Mouse (Mus musculus) G1E (cell line): ENCODE data around the gene Psmc2. TPM values are rescaled to one million over a fixed set of nuclear protein-coding genes. Genes with fewer than 3 reads are reported as not detected.

Experiments
- ATAC-seq: 2 replicates; pipeline ENCODE4 v1.8.0; 2016; ENCODE audit warnings: mild to moderate bottlenecking; ENCODE audit not compliant: insufficient number of reproducible peaks, poor library complexity, low FRiP score, severe bottlenecking; ENCODE audit errors: extremely low read depth
- DNase-seq: peaks from one replicate; pipeline ENCODE4 v3.0.0; 2012; ENCODE audit warnings: low spot score
- H3K27me3 ChIP-seq: 2 replicates; pipeline ENCODE4 v1.6.1; 2012; ENCODE audit warnings: mild to moderate bottlenecking, low read length, inconsistent platforms; ENCODE audit not compliant: insufficient read depth
- H3K36me3 ChIP-seq: replicated peaks from 2 replicates; pipeline ENCODE3; 2012; ENCODE audit warnings: mild to moderate bottlenecking, inconsistent platforms
- H3K4me1 ChIP-seq: 2 replicates; pipeline ENCODE4 v1.6.1; 2012; ENCODE audit warnings: low read depth, low read length, inconsistent platforms, mixed read lengths; ENCODE audit not compliant: insufficient read depth
- H3K4me3 ChIP-seq: 2 replicates; pipeline ENCODE4 v1.5.1; 2012; ENCODE audit warnings: low read depth, mild to moderate bottlenecking, inconsistent platforms, low read length, moderate library complexity, mixed read lengths
- H3K9me3 ChIP-seq: replicated peaks from 2 replicates; pipeline ENCODE4 v1.6.1; 2012; ENCODE audit warnings: inconsistent platforms
- CTCF ChIP-seq: IDR thresholded peaks from 2 replicates; pipeline ENCODE4 v1.5.1; 2012; ENCODE audit warnings: low read depth, low read length, inconsistent platforms, mixed read lengths
- GATA1 ChIP-seq: IDR thresholded peaks from 2 replicates; pipeline ENCODE4 v1.6.1; 2012; ENCODE audit warnings: borderline replicate concordance, low read length, inconsistent platforms, mixed read lengths
- GATA2 ChIP-seq: IDR thresholded peaks from 2 replicates; pipeline ENCODE4 v1.6.1; 2012; ENCODE audit warnings: low read depth, low read length, inconsistent platforms, borderline replicate concordance
- POLR2AphosphoS5 ChIP-seq: IDR thresholded peaks from 2 replicates; pipeline ENCODE4 v1.6.1; 2012; ENCODE audit warnings: low read depth, low read length, inconsistent platforms; ENCODE audit not compliant: insufficient replicate concordance
- TAL1 ChIP-seq: conservative IDR thresholded peaks from 2 replicates; pipeline ENCODE4 v1.6.1; 2012; ENCODE audit warnings: low read depth, low read length, inconsistent platforms, mixed read lengths
- polyA plus RNA-seq: library from polyadenylated mRNA; stranded (reverse); fragments of >175 nt; gene quantifications from 2 replicates; pipeline ENCODE4 v1.2.3, GENCODE M21; 2012
- total RNA-seq, 2 experiments: library from RNA; stranded (forward) in 1 of 2; stranded (reverse) in 1 of 2; fragments of 200-1000 nt in 1 of 2; fragments of >200 nt in 1 of 2; fragmentation: Nextera tagmentation in 1 of 2; gene quantifications; 2 replicates each; pipeline ENCODE4 v1.2.3; 2014 to 2017

The Psmc2 gene
- total and polyA plus RNA-seq, 3 experiments = 14.3 to 184 (median 112) TPM

GRCm38 (mm10) chr5:21826370-21826769 is 41.3 kb downstream of the Psmc2 start:
- Histone ChIP-seq H3K36me3 (no peaks in the 10 kb centered on the region), H3K4me3 (no peak overlapping the region), H3K27me3 (peaks cover 8% of the 10 kb centered on the region), H3K4me1 (no peaks in the 10 kb centered on the region), H3K9me3 (no peaks in the 10 kb centered on the region)
- TF ChIP-seq POLR2AphosphoS5 = no peak
- ATAC-seq = no peak
- no peak for DNase-seq

DNA sequence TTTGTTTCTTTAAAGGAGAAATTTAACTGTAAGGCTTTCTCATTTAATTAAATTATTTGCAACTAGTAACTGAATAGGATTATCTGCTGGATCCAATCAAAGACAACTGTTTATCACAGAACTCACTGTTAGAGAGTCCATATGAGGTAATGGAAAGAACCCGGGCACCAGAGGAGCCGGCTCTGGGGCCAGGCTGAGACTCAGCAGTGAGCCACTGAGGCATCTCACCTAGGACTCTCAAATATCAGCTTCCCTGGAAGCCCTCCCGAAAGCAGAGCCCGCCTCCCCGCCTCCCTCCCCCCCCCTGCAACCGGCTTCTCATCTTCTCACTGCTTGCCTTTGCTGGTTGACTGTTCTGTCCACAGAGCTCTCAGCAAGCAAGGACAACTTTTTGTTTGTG is 42.6 kb downstream of the Psmc2 start:
- no peaks in the 10 kb centered on the region for H3K9me3 ChIP-seq
- DNase-seq (no peak), ATAC-seq (no peak)
- H3K27me3 ChIP-seq = peaks cover 8% of the 10 kb centered on the region
- H3K36me3 ChIP-seq = no peaks in the 10 kb centered on the region
- TF ChIP-seq GATA1 (no peak), POLR2AphosphoS5 (no peak), CTCF (no peak), TAL1 (no peak), GATA2 (no peak)
- H3K4me1 ChIP-seq = no peaks in the 10 kb centered on the region
- no peak overlapping the region for H3K4me3 ChIP-seq

DNA sequence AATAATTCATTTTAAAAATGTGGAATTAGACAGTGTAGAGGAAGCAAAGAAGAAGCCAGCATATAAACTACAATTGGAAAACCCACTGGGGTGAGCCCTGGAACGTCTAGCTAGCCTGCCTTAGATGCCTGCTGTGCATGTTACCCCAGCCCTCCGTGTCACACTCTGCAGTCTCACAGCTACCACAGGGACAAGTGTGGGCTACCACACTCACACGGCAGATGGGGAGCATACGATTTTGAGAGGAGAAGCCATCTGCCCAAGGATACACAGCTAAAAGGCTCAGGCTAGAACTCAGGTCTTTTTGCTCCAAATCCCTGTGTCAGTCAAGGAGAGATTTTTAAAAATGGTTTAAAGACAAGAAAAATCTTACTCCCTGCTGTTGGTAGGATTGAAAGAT is 43.8 kb downstream of the Psmc2 start:
- TF ChIP-seq CTCF (no peak), GATA2 (no peak), POLR2AphosphoS5 (no peak), GATA1 (no peak), TAL1 (no peak)
- ATAC-seq (no peak), DNase-seq (no peak)
- no peaks in the 10 kb centered on the region for H3K4me1 ChIP-seq
- H3K4me3 ChIP-seq = no peak overlapping the region
- H3K9me3 ChIP-seq = no peaks in the 10 kb centered on the region
- no peaks in the 10 kb centered on the region for H3K36me3 ChIP-seq
- 0 out of 2 replicates have a peak, but pooled peaks cover 6% of the 10 kb centered on the region for H3K27me3 ChIP-seq

GRCm38 (mm10) chr5:21831761-21832160 is 46.7 kb downstream of the Psmc2 start:
- ATAC-seq (no peak), DNase-seq (no peak)
- Histone ChIP-seq H3K36me3 (no peaks in the 10 kb centered on the region), H3K4me1 (no peaks in the 10 kb centered on the region), H3K9me3 (no peaks in the 10 kb centered on the region), H3K4me3 (no peak overlapping the region), H3K27me3 (0 out of 2 replicates have a peak, but pooled peaks cover 6% of the 10 kb centered on the region)
- TF ChIP-seq CTCF (no peak), POLR2AphosphoS5 (no peak), GATA1 (no peak), TAL1 (no peak), GATA2 (no peak)

GRCm38 (mm10) chr5:21844676-21845075 is 59.6 kb downstream of the Psmc2 start:
- Histone ChIP-seq H3K9me3 (no peaks in the 10 kb centered on the region), H3K27me3 (peaks cover 7% of the 10 kb centered on the region; the same call in 1 of the 2 replicates), H3K36me3 (no peaks in the 10 kb centered on the region), H3K4me3 (no peak overlapping the region), H3K4me1 (no peaks in the 10 kb centered on the region)
- DNase-seq (no peak), ATAC-seq (no peak)
- TF ChIP-seq GATA1 = no peak
- TF ChIP-seq GATA2 = no peak
- no peak for TF ChIP-seq POLR2AphosphoS5
- no peak for TF ChIP-seq CTCF
- no peak for TF ChIP-seq TAL1

GRCm38 (mm10) chr5:21846616-21847290 is 61.7 kb downstream of the Psmc2 start:
- no peaks in the 10 kb centered on the region; the same call in 1 of the 2 replicates for H3K4me1 ChIP-seq
- no peaks in the 10 kb centered on the region for H3K9me3 ChIP-seq
- ATAC-seq = no peak
- no peak overlapping the region for H3K4me3 ChIP-seq
- H3K36me3 ChIP-seq = no peaks in the 10 kb centered on the region
- no peak for DNase-seq
- H3K27me3 ChIP-seq = peaks cover 7% of the 10 kb centered on the region; the same call in 1 of the 2 replicates
- TF ChIP-seq TAL1 (no peak), CTCF (no peak), GATA2 (no peak), POLR2AphosphoS5 (no peak), GATA1 (no peak)

- ATAC-seq (no peak), DNase-seq (no peak)
- Histone ChIP-seq H3K9me3 (no peaks in the 10 kb centered on the region), H3K36me3 (no peaks in the 10 kb centered on the region), H3K27me3 (peaks cover 5% of the 10 kb centered on the region; the same call in 1 of the 2 replicates), H3K4me3 (no peak overlapping the region), H3K4me1 (no peaks in the 10 kb centered on the region; the same call in 1 of the 2 replicates)
- TF ChIP-seq GATA1 (no peak), POLR2AphosphoS5 (no peak), GATA2 (no peak), CTCF (no peak), TAL1 (no peak)
Measured at GRCm38 (mm10) chr5:21847438-21847837, 62.4 kb downstream of the Psmc2 start.
